Mouse (Mus musculus) lung, postnatal 0 days (tissue): ENCODE data around the gene 1700016K19Rik. TPM values are rescaled to one million over a fixed set of nuclear protein-coding genes. Genes with fewer than 3 reads are reported as not detected.

ENCODE experiments used
- ATAC-seq: fragments of 200-750 bp; cut with Nextera tagmentation; 2 replicates; pipeline ENCODE4 v1.8.0; 2017; ENCODE audit warnings: moderate library complexity
- DNase-seq: peaks from one replicate; pipeline ENCODE4 v3.0.0-alpha.2; 2016; ENCODE audit warnings: low spot score
- H3K27ac ChIP-seq: fragments of 300-500 bp; sonication (generic); 2 replicates; pipeline ENCODE4 v1.5.1; 2014; ENCODE audit warnings: antibody characterized with exemption, mild to moderate bottlenecking, low read length, mixed read lengths
- H3K27me3 ChIP-seq: fragments of 300-500 bp; sonication (generic); replicated peaks from 2 replicates; pipeline ENCODE4 v1.6.1; 2014; ENCODE audit warnings: low read length, mixed read lengths; ENCODE audit not compliant: insufficient read depth
- H3K36me3 ChIP-seq: fragments of 300-500 bp; sonication (generic); 2 replicates; pipeline ENCODE4 v1.6.1; 2014; ENCODE audit warnings: low read length, mixed read lengths; ENCODE audit not compliant: insufficient read depth
- H3K4me1 ChIP-seq: fragments of 300-500 bp; sonication (generic); 2 replicates; pipeline ENCODE4 v1.6.1; 2014; ENCODE audit warnings: antibody characterized with exemption, low read depth, low read length, mixed read lengths; ENCODE audit not compliant: insufficient read depth
- H3K4me2 ChIP-seq: fragments of 300-500 bp; sonication (generic); replicated peaks from 2 replicates; pipeline ENCODE4 v1.6.1; 2014; ENCODE audit warnings: low read depth, mild to moderate bottlenecking, low read length, moderate library complexity, mixed read lengths
- H3K4me3 ChIP-seq: fragments of 300-500 bp; sonication (generic); 2 replicates; pipeline ENCODE4 v1.5.1; 2014; ENCODE audit warnings: low read depth, low read length
- H3K9ac ChIP-seq: fragments of 300-500 bp; sonication (generic); replicated peaks from 2 replicates; pipeline ENCODE4 v1.6.1; 2014; ENCODE audit warnings: low read depth, mild to moderate bottlenecking
- H3K9me3 ChIP-seq: fragments of 300-500 bp; sonication (generic); 2 replicates; pipeline ENCODE4 v1.6.1; 2016; ENCODE audit warnings: low read length, mixed read lengths
- CTCF ChIP-seq: IDR thresholded peaks from 2 replicates; pipeline ENCODE4 v1.5.1; 2016; ENCODE audit warnings: antibody characterized with exemption, mild to moderate bottlenecking
- EP300 ChIP-seq: IDR thresholded peaks from 2 replicates; pipeline ENCODE4 v1.6.1; 2016; ENCODE audit warnings: antibody characterized with exemption, mild to moderate bottlenecking, control low read depth
- WGBS: fragments of 180-500 bp; shearing (Covaris S2); extraction: QIAGEN DNeasy Blood & Tissue Kit; methylation state at CpG from one replicate; pipeline ENCODE4 v1.1.7; 2014; 5-methylcytosine and 5-hydroxymethylcytosine counted together
- polyA plus RNA-seq: library from polyadenylated mRNA; unstranded; fragments of >200 nt; fragmentation: Nextera tagmentation; extraction: Ambion mirVana; gene quantifications from 2 replicates; pipeline ENCODE4 v1.2.1, GENCODE M21; 2015

Gene 1700016K19Rik
- polyA plus RNA-seq, 1 experiment from 2014 or later, result 15.5 TPM

GRCm38 (mm10) chr11:75968761-75969160 is 31.0 kb upstream of the 1700016K19Rik start:
- Histone ChIP-seq H3K4me3 (no peak overlapping the region), H3K4me1 (peaks cover 7% of the 10 kb centered on the region; the same call in 1 of the 2 replicates), H3K9ac (no peak overlapping the region), H3K4me2 (no peak overlapping the region), H3K9me3 (no peaks in the 10 kb centered on the region), H3K27me3 (no peaks in the 10 kb centered on the region), H3K36me3 (no peaks in the 10 kb centered on the region), H3K27ac (no peak overlapping the region)
- ATAC-seq, result no peak
- no peak for DNase-seq
- 93% methylated on average over 6 of the region's 6 CpGs for WGBS
- no peak for TF ChIP-seq CTCF
- TF ChIP-seq EP300, result no peak

DNA sequence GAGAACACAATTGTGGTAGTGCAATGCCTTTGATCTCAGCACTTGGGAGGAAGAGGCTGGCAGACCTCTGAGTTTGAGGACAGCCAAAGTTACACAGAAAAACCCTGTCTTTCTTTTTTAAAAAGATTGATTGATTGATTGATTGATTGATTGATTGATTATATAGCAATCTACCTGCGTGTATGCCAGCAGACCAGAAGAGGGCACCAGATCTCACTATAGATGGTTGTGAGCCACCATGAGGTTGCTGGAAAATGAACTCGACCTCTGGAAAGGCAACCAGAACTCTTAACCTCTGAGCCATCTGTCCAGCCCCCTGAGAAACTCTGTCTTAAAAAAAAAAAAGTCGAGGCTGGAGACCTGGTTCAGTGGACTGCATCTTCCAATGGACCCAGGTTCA is 29.1 kb upstream of the 1700016K19Rik start:
- Histone ChIP-seq H3K4me2 (no peak overlapping the region), H3K36me3 (no peaks in the 10 kb centered on the region), H3K4me1 (peaks cover 7% of the 10 kb centered on the region; the same call in 1 of the 2 replicates), H3K4me3 (no peak overlapping the region), H3K9ac (no peak overlapping the region), H3K27me3 (no peaks in the 10 kb centered on the region), H3K27ac (no peak overlapping the region), H3K9me3 (no peaks in the 10 kb centered on the region)
- TF ChIP-seq CTCF, result peak; percentile 31
- no peak for TF ChIP-seq EP300
- WGBS, result 20% methylated on average over 3 of the region's 3 CpGs
- no peak for ATAC-seq
- no peak for DNase-seq

DNA sequence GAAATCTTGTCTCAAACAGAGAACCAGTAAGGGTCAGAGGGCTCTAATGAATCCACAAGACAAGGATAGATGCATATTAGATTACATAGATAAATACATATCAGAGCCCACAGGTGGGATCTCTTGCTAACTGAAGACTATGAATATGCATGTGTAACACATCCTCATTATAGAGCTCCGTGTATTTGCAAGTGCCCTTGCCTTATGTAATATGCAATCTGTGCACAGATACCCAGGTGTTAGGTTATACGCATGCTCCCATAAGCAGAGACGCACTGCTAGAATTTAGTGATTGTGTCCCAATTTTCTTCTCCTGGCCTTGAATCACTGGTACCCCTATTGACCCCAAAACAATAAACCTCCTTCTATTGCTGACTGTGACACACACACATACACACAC is 27.5 kb upstream of the 1700016K19Rik start:
- Histone ChIP-seq H3K36me3 (no peaks in the 10 kb centered on the region), H3K4me3 (no peak overlapping the region), H3K27ac (no peak overlapping the region), H3K9ac (no peak overlapping the region), H3K9me3 (no peaks in the 10 kb centered on the region), H3K27me3 (no peaks in the 10 kb centered on the region), H3K4me1 (no peaks in the 10 kb centered on the region), H3K4me2 (no peak overlapping the region)
- 85% methylated on average over 3 of the region's 3 CpGs for WGBS
- no peak for TF ChIP-seq CTCF
- no peak for TF ChIP-seq EP300
- DNase-seq (no peak), ATAC-seq (no peak)

DNA sequence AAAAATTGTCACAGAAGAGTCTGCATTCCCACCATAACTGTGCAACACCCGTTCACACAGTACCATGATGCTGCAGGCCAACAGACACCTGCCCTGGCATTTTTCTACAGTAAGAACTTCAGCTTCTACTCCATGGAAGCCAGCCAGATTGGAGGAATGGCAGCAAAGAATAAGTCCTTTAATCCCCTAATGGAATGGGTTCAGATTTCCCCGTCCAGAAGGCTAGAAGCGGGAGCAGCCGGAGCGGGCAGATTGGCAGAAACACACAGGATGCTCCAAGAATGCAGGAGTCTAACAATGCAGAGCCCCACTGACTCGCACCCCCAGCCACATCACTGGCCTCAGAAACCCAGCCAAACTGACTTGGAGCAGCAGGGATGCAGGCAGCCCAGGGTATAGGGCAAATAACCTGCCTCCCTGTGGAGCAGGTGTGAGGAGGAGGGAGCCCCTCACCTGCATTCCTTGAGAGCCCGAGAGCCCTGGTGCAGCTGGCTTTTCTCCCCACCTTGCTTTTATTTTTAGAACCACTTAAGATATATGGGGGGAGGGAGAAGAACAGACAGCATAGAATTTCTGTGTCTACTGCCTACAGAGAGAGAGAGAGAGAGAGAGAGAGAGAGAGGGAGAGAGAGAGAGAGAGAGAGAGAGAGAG is 26.7 kb upstream of the 1700016K19Rik start:
- Histone ChIP-seq H3K36me3 (no peaks in the 10 kb centered on the region), H3K4me3 (no peak overlapping the region), H3K9ac (no peak overlapping the region), H3K27ac (no peak overlapping the region), H3K27me3 (no peaks in the 10 kb centered on the region), H3K9me3 (no peaks in the 10 kb centered on the region), H3K4me1 (no peaks in the 10 kb centered on the region), H3K4me2 (no peak overlapping the region)
- TF ChIP-seq EP300 (no peak), CTCF (no peak)
- DNase-seq (no peak), ATAC-seq (no peak)
- WGBS, result 20% methylated on average over 7 of the region's 7 CpGs

DNA sequence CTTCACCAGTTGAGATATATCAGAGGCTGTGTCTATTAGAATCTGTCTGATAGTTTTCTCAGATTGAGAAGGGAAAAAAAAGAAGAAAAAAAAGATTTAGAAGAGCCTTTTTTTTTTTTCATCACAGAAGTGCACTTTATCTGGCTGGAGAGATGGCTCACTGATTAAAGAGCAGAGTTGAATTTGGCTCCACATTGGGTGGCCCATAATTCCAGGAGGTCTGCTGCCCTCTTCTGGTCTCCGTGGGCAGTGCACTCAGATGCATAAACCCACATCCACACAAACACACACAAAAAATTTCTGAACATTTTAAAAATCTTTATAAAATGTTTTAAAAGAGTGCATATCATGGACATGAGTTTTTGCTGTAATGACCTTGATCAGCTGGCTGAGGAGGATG is 25.7 kb upstream of the 1700016K19Rik start:
- H3K4me3 ChIP-seq, result no peak overlapping the region
- no peaks in the 10 kb centered on the region for H3K27me3 ChIP-seq
- TF ChIP-seq CTCF, result peak; percentile 48
- TF ChIP-seq EP300, result no peak
- H3K4me2 ChIP-seq, result no peak overlapping the region
- no peaks in the 10 kb centered on the region for H3K4me1 ChIP-seq
- no peaks in the 10 kb centered on the region for H3K9me3 ChIP-seq
- no peak overlapping the region for H3K9ac ChIP-seq
- ATAC-seq (no peak), DNase-seq (no peak)
- H3K36me3 ChIP-seq, result no peaks in the 10 kb centered on the region
- WGBS, result 83% methylated on average over 1 of the region's 1 CpGs
- H3K27ac ChIP-seq, result no peak overlapping the region

GRCm38 (mm10) chr11:75976748-75977147 is 23.0 kb upstream of the 1700016K19Rik start:
- no peaks in the 10 kb centered on the region for H3K36me3 ChIP-seq
- no peak overlapping the region for H3K9ac ChIP-seq
- H3K4me2 ChIP-seq, result no peak overlapping the region
- no peaks in the 10 kb centered on the region for H3K27me3 ChIP-seq
- WGBS, result 40% methylated on average over 8 of the region's 8 CpGs
- H3K9me3 ChIP-seq, result no peaks in the 10 kb centered on the region
- no peaks in the 10 kb centered on the region for H3K4me1 ChIP-seq
- no peak for TF ChIP-seq CTCF
- no peak for TF ChIP-seq EP300
- no peak overlapping the region for H3K27ac ChIP-seq
- DNase-seq (no peak), ATAC-seq (peak; percentile 17; the same call in 1 of the 2 replicates)
- no peak overlapping the region for H3K4me3 ChIP-seq
